ENCODE assay signal across 9 mouse cellular contexts in genomic region chr5:129416425-129416824, GRCm38 (mm10).
DNase-seq lines count a peak whose midpoint lies in the region; ATAC-seq and TF ChIP-seq lines count a peak whose summit lies in the region.
"Had no signal": no experiment of that assay in that cellular context is flagged by ENCODE, and none has a peak within 500 bp of the region (broad histone marks: within the 10 kb centered on the region; RNA-seq: fewer than 3 reads in every experiment).

No protein-coding gene starts in this region.

- 0 out of 2 replicates have a peak overlapping the region, but pooled peaks have one; percentile 70 for H3K27ac ChIP-seq in lung, embryonic 15.5 days
- H3K27ac ChIP-seq in small intestine, adult 2 months (ENCODE audit: insufficient read depth, low read depth, low read length): peak overlapping the region; percentile 86

- TF ChIP-seq POLR2A in lung, adult 2 months (IDR thresholded peaks at IDR 0.05; ENCODE audit: borderline replicate concordance, extremely low read depth, low read depth, low read length): no peak
- no peak for TF ChIP-seq POLR2A in small intestine, adult 2 months (IDR thresholded peaks at IDR 0.05; ENCODE audit: low read depth, low read length)

- TF ChIP-seq CTCF in lung, adult 2 months (IDR thresholded peaks at IDR 0.05; ENCODE audit: insufficient read depth, low read length): no peak
- TF ChIP-seq CTCF in small intestine, adult 2 months (IDR thresholded peaks at IDR 0.05; ENCODE audit: extremely low read depth, insufficient read length, insufficient replicate concordance, low read depth, low read length): no peak

- WGBS in lung, embryonic 15.5 days: 19% methylated on average over 3 of the region's 3 CpGs
- WGBS in lung, adult 2 months: 11% methylated on average over 3 of the region's 3 CpGs
- 38% methylated on average over 3 of the region's 3 CpGs for WGBS in small intestine, adult 2 months

- H3K4me2 ChIP-seq in lung, embryonic 15.5 days: no peak overlapping the region
- H3K4me2 ChIP-seq: midbrain, embryonic 11.5 days had no signal

- H3K4me3 ChIP-seq in lung, embryonic 15.5 days: no peak overlapping the region
- no peak overlapping the region for H3K4me3 ChIP-seq in lung, adult 2 months (replicated peaks; ENCODE audit: extremely low read depth, low read depth, low read length)
- H3K4me3 ChIP-seq in small intestine, adult 2 months (ENCODE audit: low read depth, low read length): no peak overlapping the region

- DNase-seq in frontal cortex, postnatal 25 days (ENCODE audit: low spot score in 2 of 2): no peak
- DNase-seq in lung, adult 2 months: no peak
- peak; percentile 58 for DNase-seq in embryo, embryonic 11 days
- DNase-seq in ovary, adult 18-20 months (ENCODE audit: low spot score): no peak
- no peak for DNase-seq in adrenal gland, postnatal 10 days

- H3K4me1 ChIP-seq in lung, embryonic 15.5 days: peaks cover 16% of the 10 kb centered on the region
- H3K4me1 ChIP-seq in lung, adult 2 months (ENCODE audit: control insufficient read depth, insufficient read depth, low read length): no peaks in the 10 kb centered on the region
- no peaks in the 10 kb centered on the region for H3K4me1 ChIP-seq in small intestine, adult 2 months (ENCODE audit: control insufficient read depth, insufficient read depth, insufficient read length, low read length)

- peak; percentile 63; the same call in 1 of the 2 replicates for ATAC-seq in frontal cortex, adult (ENCODE audit: low TSS enrichment)
- ATAC-seq in lung, embryonic 15.5 days (ENCODE audit: borderline replicate concordance, extremely low read depth, low FRiP score, low TSS enrichment): no peak

- no peaks in the 10 kb centered on the region for H3K27me3 ChIP-seq in lung, embryonic 15.5 days
- H3K27me3 ChIP-seq in small intestine, adult 2 months (ENCODE audit: control insufficient read depth, insufficient read depth, low read length): no peaks in the 10 kb centered on the region

- no peaks in the 10 kb centered on the region for H3K9me3 ChIP-seq in lung, embryonic 15.5 days

- H3K36me3 ChIP-seq in lung, embryonic 15.5 days: no peaks in the 10 kb centered on the region
- H3K36me3 ChIP-seq in small intestine, adult 2 months (ENCODE audit: control insufficient read depth, insufficient read depth, low read length): no peaks in the 10 kb centered on the region

- no peak overlapping the region for H3K9ac ChIP-seq in lung, embryonic 15.5 days
